Mouse (Mus musculus) left cerebral cortex, postnatal 25 days (tissue): ENCODE results near the gene Gm5617. TPM values are rescaled to one million over a fixed set of nuclear protein-coding genes. Genes with fewer than 3 reads are reported as not detected.

Source experiments
- microRNA-seq, 2 experiments: library from miRNA; unstranded; fragments of <30 nt; microRNA quantifications; one replicate each; pipeline ENCODE4 v1.2.0; 2022
- total RNA-seq, 2 experiments: library from RNA; stranded (reverse); gene quantifications; 2 replicates each; pipeline ENCODE4 v1.2.3; 2021

Gm5617 gene
- total RNA-seq, 2 experiments from 2014 or later: 11.2 to 12.0 TPM

Small RNAs within 50 kb of the gene (microRNA-seq; reads per million reads assigned to microRNA genes)
- gene Gm23653: 0 reads per million in 2 experiments

Other genes with a start within 250 kb of the Gm5617 start
- gene Nxpe2, start 142.0 kb upstream of the Gm5617 start, total RNA-seq: under 1 TPM; 0.18 to 0.57 TPM
- gene Rexo2, start 14.8 kb upstream of the Gm5617 start, total RNA-seq: 100 to 1,000 TPM; 105 TPM
- gene Rbm7, start 143 bp upstream of the Gm5617 start, total RNA-seq: 10 to 100 TPM; 34.3 to 35.5 TPM
- gene Nnmt, start 109.7 kb downstream of the Gm5617 start, total RNA-seq: 1 to 10 TPM; 1.1 to 1.2 TPM